11 mouse cellular contexts compared by ENCODE assay signal in the genomic region with DNA sequence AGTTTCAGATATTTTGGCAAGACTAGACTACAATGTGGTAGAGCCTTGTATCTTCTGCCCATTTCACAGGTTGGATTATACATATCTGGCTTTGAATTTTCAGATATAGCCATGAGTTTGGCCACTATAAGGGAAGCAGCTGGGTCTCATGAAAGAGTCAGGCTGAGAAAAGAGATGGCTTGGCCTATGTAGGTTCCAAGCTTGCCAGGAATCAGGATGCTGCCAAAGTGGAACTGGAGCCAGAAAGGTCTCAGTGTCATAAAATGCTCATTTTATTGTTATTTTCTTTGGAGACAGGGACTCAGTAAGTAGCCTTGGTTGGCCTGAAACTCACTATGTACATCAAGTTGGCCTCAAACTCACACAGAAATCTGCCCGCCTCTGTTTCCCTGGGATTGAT.
"Had no signal": no experiment of that assay in that cellular context is flagged by ENCODE, and none has a peak within 500 bp of the region (broad histone marks: within the 10 kb centered on the region; RNA-seq: fewer than 3 reads in every experiment).

No protein-coding gene starts in this region.

- H3K27ac ChIP-seq: left cerebral cortex, adult 2 months; limb, embryonic 10.5 days; liver, embryonic 15.5 days; midbrain, embryonic 13.5 days had no signal

- H3K9me3 ChIP-seq: limb, embryonic 10.5 days; liver, embryonic 15.5 days; midbrain, embryonic 13.5 days had no signal

- H3K27me3 ChIP-seq: liver, embryonic 15.5 days; midbrain, embryonic 13.5 days had no signal

- H3K4me2 ChIP-seq: liver, embryonic 11.5 days; liver, embryonic 15.5 days; midbrain, embryonic 13.5 days had no signal

- H3K4me1 ChIP-seq: limb, embryonic 10.5 days; liver, embryonic 15.5 days; midbrain, embryonic 13.5 days had no signal

- H3K9ac ChIP-seq: liver, embryonic 15.5 days; midbrain, embryonic 13.5 days had no signal

- DNase-seq: lung, adult 2 months; lung, postnatal 36 days; right cerebral cortex, adult 18-20 months; right cerebral cortex, postnatal 25 days; thymus, postnatal 4 days had no signal

- ATAC-seq: lung, postnatal 0 days; midbrain, embryonic 13.5 days had no signal

- H3K4me3 ChIP-seq: left cerebral cortex, adult 2 months; limb, embryonic 10.5 days; liver, embryonic 15.5 days; midbrain, embryonic 13.5 days had no signal
